Comparison of ENCODE assay signal across 8 mouse cellular contexts in genomic region chr2:5519221-5519669, GRCm38 (mm10).
DNase-seq lines count a peak whose midpoint lies in the region; TF ChIP-seq lines count a peak whose summit lies in the region.

No protein-coding gene starts in this region.

- no peak overlapping the region for H3K4me3 ChIP-seq in layer of hippocampus, adult 2 months

- peak; percentile 4 for DNase-seq in adrenal gland, postnatal 14 days
- DNase-seq in adrenal gland, adult 2 months = no peak
- DNase-seq in layer of hippocampus, adult 2 months (ENCODE audit: low spot score in 2 of 2) = peak in 1 of 2 experiments; percentile 48
- no peak for DNase-seq in layer of hippocampus, adult 9-10 months (ENCODE audit: low spot score)
- DNase-seq in cerebellum, postnatal 36 days = peak; percentile 12 to 25
- DNase-seq in lung, postnatal 10 days = peak; percentile 68
- no peak for DNase-seq in testis, postnatal 14 days (ENCODE audit: low spot score)
- no peak for DNase-seq in adrenal gland, adult 8-10 months

- peak overlapping the region; percentile 53 for H3K27ac ChIP-seq in layer of hippocampus, adult 2 months

- no peak for TF ChIP-seq CTCF in layer of hippocampus, adult 2 months (conservative IDR thresholded peaks at IDR 0.05)

Comparison
In these comparisons a context has a peak if more than half of its experiments do, and no peak if none do; other contexts are left out.
1. DNase-seq: peak in adrenal gland, postnatal 14 days (single experiment), cerebellum, postnatal 36 days (2 of 2) and lung, postnatal 10 days (single experiment); none in adrenal gland, adult 2 months (single experiment), layer of hippocampus, adult 9-10 months (single experiment), testis, postnatal 14 days (single experiment) and adrenal gland, adult 8-10 months (single experiment).